Mouse (Mus musculus): Measurements from ENCODE around the gene Ifitm6. TPM values are rescaled to one million over a fixed set of nuclear protein-coding genes. Genes with fewer than 3 reads are reported as not detected.
"Not testable (repeated sequence)": the region's sequence is repeated elsewhere in the genome, so short reads cannot be mapped to it uniquely, and the experiment has no call there.

Ifitm6 gene
- polyA plus RNA-seq, 1 experiment from 2014 or later = 1.3 TPM

DNA sequence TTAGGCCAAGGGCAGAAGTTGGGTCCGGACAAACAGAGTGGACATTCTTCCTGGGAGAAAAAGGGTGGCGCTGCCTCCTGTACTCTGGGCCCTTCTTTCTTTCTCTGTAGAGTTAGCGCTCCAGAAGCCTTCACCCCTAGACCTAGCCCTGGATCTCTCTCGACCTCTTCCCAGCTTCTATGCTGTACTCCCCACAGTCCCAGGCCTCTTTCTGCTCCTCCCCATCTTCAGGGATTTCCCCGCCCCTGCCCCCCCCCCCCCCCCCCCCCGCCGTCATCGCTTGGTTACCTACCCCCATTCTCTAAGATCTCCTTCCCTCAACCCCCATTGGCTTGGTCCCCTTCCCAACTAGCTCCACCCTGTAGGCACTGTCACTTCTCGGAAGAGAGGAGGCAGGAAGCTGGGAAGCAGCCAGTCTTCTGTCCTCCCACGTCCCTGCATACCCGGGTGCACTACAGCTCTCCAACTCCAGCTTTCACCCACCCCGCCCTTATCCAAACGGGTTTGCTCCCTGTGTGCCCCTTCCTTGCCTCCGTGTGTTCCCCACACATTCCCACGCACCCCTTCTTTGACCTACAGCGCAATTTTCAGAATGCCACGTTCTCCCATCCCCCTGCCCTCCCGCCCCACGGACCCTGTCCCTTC lies 30.0 kb upstream of the Ifitm6 start:
- Histone ChIP-seq H3K27me3 (ENCODE audit: control insufficient read depth, insufficient read depth, low read length) (peaks cover 4% of the 10 kb centered on the region; the same call in 1 of the 2 replicates), H3K9ac (ENCODE audit: low read length) (peak overlapping the region; percentile 63), H3K36me3 (ENCODE audit: control insufficient read depth, insufficient read depth) (no peaks in the 10 kb centered on the region), H3K9me3 (replicated peaks; ENCODE audit: control insufficient read depth, low read length) (no peaks in the 10 kb centered on the region), H3K4me2 (ENCODE audit: low read depth, low read length) (peak overlapping the region; percentile 89), H3K4me3 (ENCODE audit: low read length) (peak overlapping the region; percentile 48), H3K27ac (ENCODE audit: low read length) (peak overlapping the region; percentile 90), H3K4me1 (ENCODE audit: control insufficient read depth, insufficient read depth, low read length) (peaks cover 9% of the 10 kb centered on the region)
- WGBS = 5% methylated on average over 16 of the region's 19 CpGs
- ATAC-seq (replicated peaks; ENCODE audit: extremely low read depth, insufficient read depth, low FRiP score) = peak; percentile 86

DNA sequence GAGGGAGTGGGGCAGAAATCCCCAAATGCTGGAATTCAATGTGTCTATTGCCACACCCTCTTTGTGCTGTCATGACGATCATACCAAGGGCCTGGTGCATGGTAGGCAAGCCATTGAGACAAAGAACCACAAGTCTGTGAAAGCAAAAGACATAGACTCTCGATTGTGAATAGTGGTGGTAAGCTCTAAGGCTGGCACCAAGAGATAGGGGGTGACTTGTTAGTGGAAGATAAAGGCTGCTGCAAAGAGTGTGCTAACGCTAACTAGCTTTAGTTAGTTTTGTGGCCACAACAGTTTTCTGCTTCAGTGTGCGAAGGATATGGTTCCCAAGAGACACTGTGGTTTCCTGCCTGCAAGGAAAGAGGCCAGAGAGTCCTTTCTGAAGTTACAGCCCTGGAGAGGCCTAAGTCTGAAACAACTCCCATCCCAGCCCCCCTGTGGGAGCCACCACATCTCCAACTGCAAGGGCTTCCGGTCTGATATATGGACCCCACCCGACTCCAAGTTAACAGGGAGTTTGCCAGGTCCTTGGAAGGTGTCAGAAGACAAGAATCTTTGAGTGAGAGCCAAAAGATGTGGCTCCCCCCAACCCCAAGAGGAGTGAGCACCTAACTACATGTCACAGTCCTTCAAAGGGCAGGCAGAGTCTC lies 29.3 kb upstream of the Ifitm6 start:
- H3K9me3 ChIP-seq (replicated peaks; ENCODE audit: control insufficient read depth, low read length) = no peaks in the 10 kb centered on the region
- peak overlapping the region; percentile 50 for H3K9ac ChIP-seq (ENCODE audit: low read length)
- no peaks in the 10 kb centered on the region for H3K36me3 ChIP-seq (ENCODE audit: control insufficient read depth, insufficient read depth)
- peaks cover 4% of the 10 kb centered on the region; the same call in 1 of the 2 replicates for H3K27me3 ChIP-seq (ENCODE audit: control insufficient read depth, insufficient read depth, low read length)
- ATAC-seq (replicated peaks; ENCODE audit: extremely low read depth, insufficient read depth, low FRiP score) = no peak
- no peak overlapping the region for H3K4me3 ChIP-seq (ENCODE audit: low read length)
- H3K27ac ChIP-seq (ENCODE audit: low read length) = peak overlapping the region; percentile 89
- peaks cover 9% of the 10 kb centered on the region for H3K4me1 ChIP-seq (ENCODE audit: control insufficient read depth, insufficient read depth, low read length)
- H3K4me2 ChIP-seq (ENCODE audit: low read depth, low read length) = peak overlapping the region; percentile 89
- WGBS = 53% methylated on average over 6 of the region's 6 CpGs

- Histone ChIP-seq H3K27ac (ENCODE audit: low read length) (no peak overlapping the region), H3K4me1 (ENCODE audit: control insufficient read depth, insufficient read depth, low read length) (peaks cover 14% of the 10 kb centered on the region), H3K27me3 (ENCODE audit: control insufficient read depth, insufficient read depth, low read length) (no peaks in the 10 kb centered on the region), H3K9me3 (replicated peaks; ENCODE audit: control insufficient read depth, low read length) (no peaks in the 10 kb centered on the region), H3K4me3 (ENCODE audit: low read length) (no peak overlapping the region), H3K9ac (ENCODE audit: low read length) (no peak overlapping the region), H3K36me3 (ENCODE audit: control insufficient read depth, insufficient read depth) (no peaks in the 10 kb centered on the region), H3K4me2 (ENCODE audit: low read depth, low read length) (no peak overlapping the region)
- 47% methylated on average over 4 of the region's 4 CpGs for WGBS
- ATAC-seq (replicated peaks; ENCODE audit: extremely low read depth, insufficient read depth, low FRiP score) = no peak
Measured at GRCm38 (mm10) chr7:141042539-141042938, 24.8 kb upstream of the Ifitm6 start.

- Histone ChIP-seq H3K4me2 (ENCODE audit: low read depth, low read length) (peak overlapping the region; percentile 40; the same call in 1 of the 2 replicates), H3K9ac (ENCODE audit: low read length) (peak overlapping the region; percentile 20; the same call in 1 of the 2 replicates), H3K27ac (ENCODE audit: low read length) (peak overlapping the region; percentile 87), H3K4me3 (ENCODE audit: low read length) (no peak overlapping the region), H3K9me3 (replicated peaks; ENCODE audit: control insufficient read depth, low read length) (no peaks in the 10 kb centered on the region), H3K27me3 (ENCODE audit: control insufficient read depth, insufficient read depth, low read length) (no peaks in the 10 kb centered on the region), H3K4me1 (ENCODE audit: control insufficient read depth, insufficient read depth, low read length) (peaks cover 9% of the 10 kb centered on the region), H3K36me3 (ENCODE audit: control insufficient read depth, insufficient read depth) (no peaks in the 10 kb centered on the region)
- peak; percentile 83 for ATAC-seq (replicated peaks; ENCODE audit: extremely low read depth, insufficient read depth, low FRiP score)
- WGBS = 12% methylated on average over 5 of the region's 5 CpGs
Measured at GRCm38 (mm10) chr7:141041661-141042060, 23.9 kb upstream of the Ifitm6 start.

DNA sequence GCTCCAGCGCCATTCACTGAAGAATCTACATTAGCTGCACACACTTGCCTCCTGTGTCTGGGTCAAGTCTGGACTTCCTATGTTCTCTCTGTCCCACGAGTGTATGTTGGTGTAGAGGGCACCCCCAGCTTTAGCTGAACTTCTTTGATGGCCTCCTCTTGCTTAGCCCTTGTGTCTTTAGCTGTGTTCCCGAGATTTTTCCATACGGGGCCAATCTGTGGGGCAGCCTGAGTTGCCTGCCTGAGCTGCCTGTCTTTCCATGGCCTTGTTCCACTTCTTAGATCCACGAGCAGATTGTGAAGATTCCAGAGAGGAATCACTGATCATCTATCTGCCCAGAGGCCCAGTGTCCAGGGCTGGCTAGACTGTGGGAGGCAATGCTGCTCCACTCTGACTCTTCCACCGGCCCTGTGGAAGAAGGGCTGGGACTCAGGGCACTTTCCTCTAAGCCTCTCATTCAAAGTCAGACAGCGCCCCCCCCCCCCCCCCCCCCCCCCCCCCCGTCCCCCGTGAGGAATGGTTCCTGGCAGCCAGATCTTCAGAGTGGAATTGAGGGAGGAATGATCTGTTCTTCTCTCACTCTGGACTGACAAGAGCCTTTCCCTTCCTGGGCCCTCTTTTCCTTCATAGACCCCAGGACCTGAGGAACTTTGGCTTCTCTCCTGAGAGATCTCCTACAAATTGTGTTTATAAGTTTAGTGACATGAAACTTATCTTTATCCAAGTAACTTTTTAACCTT lies 23.3 kb upstream of the Ifitm6 start:
- ATAC-seq (replicated peaks; ENCODE audit: extremely low read depth, insufficient read depth, low FRiP score) = no peak
- peak overlapping the region; percentile 40; the same call in 1 of the 2 replicates for H3K4me2 ChIP-seq (ENCODE audit: low read depth, low read length)

GRCm38 (mm10) chr7:141039386-141040107 lies 21.8 kb upstream of the Ifitm6 start:
- ATAC-seq (replicated peaks; ENCODE audit: extremely low read depth, insufficient read depth, low FRiP score) = no peak
- 91% methylated on average over 4 of the region's 4 CpGs for WGBS
- Histone ChIP-seq H3K27ac (ENCODE audit: low read length) (no peak overlapping the region), H3K9ac (ENCODE audit: low read length) (no peak overlapping the region), H3K9me3 (replicated peaks; ENCODE audit: control insufficient read depth, low read length) (no peaks in the 10 kb centered on the region), H3K27me3 (ENCODE audit: control insufficient read depth, insufficient read depth, low read length) (no peaks in the 10 kb centered on the region), H3K4me3 (ENCODE audit: low read length) (no peak overlapping the region), H3K36me3 (ENCODE audit: control insufficient read depth, insufficient read depth) (no peaks in the 10 kb centered on the region), H3K4me1 (ENCODE audit: control insufficient read depth, insufficient read depth, low read length) (peaks cover 9% of the 10 kb centered on the region), H3K4me2 (ENCODE audit: low read depth, low read length) (no peak overlapping the region)

More for the DNA sequence above, 23.3 kb upstream of the Ifitm6 start:
- Histone ChIP-seq H3K36me3 (ENCODE audit: control insufficient read depth, insufficient read depth) (no peaks in the 10 kb centered on the region), H3K27ac (ENCODE audit: low read length) (peak overlapping the region; percentile 87), H3K4me1 (ENCODE audit: control insufficient read depth, insufficient read depth, low read length) (peaks cover 9% of the 10 kb centered on the region), H3K9ac (ENCODE audit: low read length) (peak overlapping the region; percentile 20; the same call in 1 of the 2 replicates), H3K27me3 (ENCODE audit: control insufficient read depth, insufficient read depth, low read length) (no peaks in the 10 kb centered on the region), H3K4me3 (ENCODE audit: low read length) (no peak overlapping the region), H3K9me3 (replicated peaks; ENCODE audit: control insufficient read depth, low read length) (no peaks in the 10 kb centered on the region)
- WGBS = 40% methylated on average over 6 of the region's 9 CpGs

GRCm38 (mm10) chr7:141038090-141039032 lies 20.6 kb upstream of the Ifitm6 start:
- no peak overlapping the region for H3K27ac ChIP-seq (ENCODE audit: low read length)
- H3K9me3 ChIP-seq (replicated peaks; ENCODE audit: control insufficient read depth, low read length) = no peaks in the 10 kb centered on the region
- ATAC-seq (replicated peaks; ENCODE audit: extremely low read depth, insufficient read depth, low FRiP score) = no peak
- H3K4me3 ChIP-seq (ENCODE audit: low read length) = no peak overlapping the region
- H3K4me2 ChIP-seq (ENCODE audit: low read depth, low read length) = no peak overlapping the region
- WGBS = 54% methylated on average over 20 of the region's 21 CpGs
- H3K36me3 ChIP-seq (ENCODE audit: control insufficient read depth, insufficient read depth) = no peaks in the 10 kb centered on the region
- H3K4me1 ChIP-seq (ENCODE audit: control insufficient read depth, insufficient read depth, low read length) = peaks cover 9% of the 10 kb centered on the region
- H3K27me3 ChIP-seq (ENCODE audit: control insufficient read depth, insufficient read depth, low read length) = no peaks in the 10 kb centered on the region
- H3K9ac ChIP-seq (ENCODE audit: low read length) = no peak overlapping the region

DNA sequence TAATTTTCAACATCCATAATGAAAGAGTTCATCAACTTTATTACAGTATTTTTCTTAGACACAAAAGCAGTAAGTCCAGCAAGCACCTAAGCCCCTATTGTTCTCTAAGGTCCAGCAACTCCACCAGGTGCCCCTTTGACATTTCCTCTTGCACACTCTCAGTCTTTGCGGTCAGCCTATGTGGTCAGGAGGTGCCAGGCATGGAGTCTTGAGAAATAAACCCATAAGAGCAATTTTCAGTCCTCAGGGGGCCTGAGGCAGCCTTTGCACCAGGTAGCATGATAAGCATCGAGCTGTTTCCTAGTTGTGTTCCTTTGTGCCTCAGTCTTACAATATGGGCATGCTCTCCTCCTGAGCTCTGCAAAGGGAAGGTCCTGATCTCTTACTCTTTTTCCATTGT lies 18.9 kb upstream of the Ifitm6 start:
- H3K9me3 ChIP-seq (replicated peaks; ENCODE audit: control insufficient read depth, low read length); ATAC-seq (replicated peaks; ENCODE audit: extremely low read depth, insufficient read depth, low FRiP score); H3K27ac ChIP-seq (ENCODE audit: low read length); H3K4me3 ChIP-seq (ENCODE audit: low read length); H3K36me3 ChIP-seq (ENCODE audit: control insufficient read depth, insufficient read depth); H3K4me1 ChIP-seq (ENCODE audit: control insufficient read depth, insufficient read depth, low read length); H3K27me3 ChIP-seq (ENCODE audit: control insufficient read depth, insufficient read depth, low read length); H3K4me2 ChIP-seq (ENCODE audit: low read depth, low read length); H3K9ac ChIP-seq (ENCODE audit: low read length): not testable (repeated sequence)
- 85% methylated on average over 1 of the region's 2 CpGs for WGBS

Measured in heart, embryonic 16.5 days (tissue).